Mouse (Mus musculus): ENCODE measurements around the gene Fastk.

Fastk gene

DNA sequence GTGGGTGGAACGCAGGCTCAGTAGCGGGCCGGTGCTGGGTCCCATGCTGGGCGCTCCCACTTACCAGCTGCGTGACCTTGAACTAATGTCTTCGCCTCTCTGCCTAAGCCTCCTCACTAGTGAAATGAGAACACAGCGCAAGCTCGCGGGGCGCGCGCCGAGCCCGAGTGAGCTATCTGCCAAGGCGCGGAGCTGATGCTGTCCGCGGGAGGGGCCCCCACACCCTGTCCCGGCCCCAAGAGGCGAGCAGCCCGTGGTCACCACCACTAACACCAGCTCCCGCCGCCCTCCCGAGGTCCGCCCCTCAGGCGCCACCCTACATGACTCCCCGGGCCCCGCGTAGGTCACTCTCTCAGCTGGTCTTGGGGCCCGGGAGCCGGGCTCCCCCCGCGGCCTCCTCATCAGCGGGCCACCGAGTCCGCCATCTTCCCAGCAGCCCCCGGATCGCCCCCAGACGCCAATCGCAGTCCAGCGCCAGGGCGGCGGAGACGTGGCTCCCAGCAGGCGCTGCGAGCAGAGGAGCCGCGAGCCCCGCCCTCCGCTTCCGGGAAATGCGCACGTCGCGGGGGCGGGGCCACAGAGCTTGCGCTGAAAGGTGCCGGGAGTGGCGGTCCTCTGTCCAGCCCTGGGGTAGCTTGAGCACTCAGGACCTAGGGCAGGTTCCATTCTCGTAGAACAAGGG lies at the start of gene Fastk:
Gene Fastk, minus strand, starts transcription at position 542 of the 682 bp plus-strand sequence.
- peak; percentile 92 for DNase-seq (ENCODE audit: low read depth)

- DNase-seq (ENCODE audit: low read depth): no peak
Measured at GRCm38 (mm10) chr5:24492546-24493285, 47.6 kb upstream of the Fastk start.

- no peak for DNase-seq (ENCODE audit: low read depth)
Measured at GRCm38 (mm10) chr5:24490413-24490920, 45.4 kb upstream of the Fastk start.

GRCm38 (mm10) chr5:24486738-24487137 lies 41.7 kb upstream of the Fastk start:
- DNase-seq (ENCODE audit: low read depth): no peak

GRCm38 (mm10) chr5:24486097-24486496 lies 41.0 kb upstream of the Fastk start:
- DNase-seq (ENCODE audit: low read depth): peak; percentile 80

DNA sequence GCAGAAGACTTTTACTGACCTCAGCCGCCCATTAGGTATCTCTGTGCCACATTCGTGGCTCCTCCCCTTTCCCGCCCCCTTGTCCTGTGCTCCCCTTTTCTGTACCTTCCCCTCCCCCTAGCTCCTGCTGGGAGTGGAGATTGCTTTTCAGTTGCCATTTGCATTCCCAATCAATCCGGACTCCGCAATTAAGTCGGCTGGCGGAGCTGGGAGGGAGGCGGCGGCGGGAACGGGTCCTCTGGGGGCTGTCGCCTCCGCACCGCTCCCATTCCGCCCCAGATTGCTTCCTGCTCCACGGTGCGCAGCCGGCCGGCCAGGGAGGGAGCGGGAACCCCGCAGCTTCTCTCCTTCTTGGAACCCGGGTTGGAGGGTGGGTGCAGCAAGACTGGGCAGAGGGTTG lies 39.9 kb upstream of the Fastk start:
- no peak for DNase-seq (ENCODE audit: low read depth)

- DNase-seq (ENCODE audit: low read depth): peak; percentile 65
Measured at GRCm38 (mm10) chr5:24483326-24483725, 38.2 kb upstream of the Fastk start.

GRCm38 (mm10) chr5:24482247-24483079 lies 37.4 kb upstream of the Fastk start:
- no peak for DNase-seq (ENCODE audit: low read depth)

DNA sequence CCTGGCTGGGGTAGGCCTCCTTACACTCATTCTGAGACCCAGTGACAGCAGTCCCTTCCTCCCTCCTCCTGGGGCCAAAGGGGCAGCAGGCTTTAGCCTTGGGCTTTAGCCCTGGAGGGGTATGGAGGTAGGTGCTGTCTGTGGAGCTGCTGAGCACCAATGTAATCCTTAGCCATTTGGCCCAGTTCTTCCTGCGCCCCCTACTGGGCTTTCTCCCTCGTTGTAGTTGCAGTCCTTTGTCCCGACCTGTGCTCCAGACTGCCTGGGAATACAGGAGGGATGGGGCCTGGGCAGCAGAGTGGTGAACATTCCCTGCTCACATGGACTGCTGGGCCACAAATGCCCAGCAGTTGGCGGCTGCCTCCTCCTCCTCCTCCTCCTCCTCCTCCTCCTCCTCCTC lies 36.6 kb upstream of the Fastk start:
- peak; percentile 41 for DNase-seq (ENCODE audit: low read depth)

- DNase-seq (ENCODE audit: low read depth): no peak
Measured at GRCm38 (mm10) chr5:24477909-24478308, 32.8 kb upstream of the Fastk start.

DNA sequence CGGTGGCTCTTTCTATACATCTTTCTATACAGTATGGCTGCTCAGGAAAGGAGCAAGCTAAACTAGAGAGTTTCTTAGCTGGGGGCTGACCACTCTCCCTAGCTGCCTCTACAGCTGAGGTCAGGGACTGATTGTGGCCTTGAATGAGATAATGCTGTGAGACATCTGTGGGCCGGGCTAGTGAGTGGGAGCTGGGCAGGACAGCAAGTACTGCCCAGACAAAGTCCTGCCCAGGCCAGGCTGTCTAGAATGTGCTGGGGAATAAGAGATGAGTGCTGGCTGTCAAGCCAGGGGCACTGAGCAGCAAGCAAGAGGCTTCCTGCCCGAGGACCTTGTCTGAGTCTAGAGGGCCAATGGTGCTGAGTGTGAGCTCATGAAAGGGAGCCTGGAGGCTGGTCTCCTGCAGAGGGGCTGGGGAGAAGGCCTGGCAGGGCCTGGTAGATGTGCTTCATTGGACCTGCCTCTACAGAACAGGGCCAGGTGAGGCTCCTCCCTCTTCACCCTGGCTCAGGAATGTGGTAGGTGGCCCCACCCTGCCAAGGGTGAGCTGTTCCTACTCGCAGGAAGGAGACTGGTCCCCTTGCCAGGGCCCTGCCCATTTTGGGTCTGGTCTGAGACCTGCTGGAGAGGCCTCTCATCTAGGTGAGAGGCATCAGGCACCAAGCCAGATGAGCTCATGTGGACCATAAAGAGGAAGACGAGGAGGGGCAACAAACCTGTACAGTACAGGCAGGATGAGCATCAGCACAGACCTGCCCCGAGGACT lies 30.6 kb upstream of the Fastk start:
- no peak for DNase-seq (ENCODE audit: low read depth)

- peak; percentile 49 for DNase-seq (ENCODE audit: low read depth)
Measured at GRCm38 (mm10) chr5:24474723-24475261, 29.7 kb upstream of the Fastk start.

GRCm38 (mm10) chr5:24474025-24474722 lies 29.1 kb upstream of the Fastk start:
- DNase-seq (ENCODE audit: low read depth): no peak

- no peak for DNase-seq (ENCODE audit: low read depth)
Measured at GRCm38 (mm10) chr5:24472884-24473619, 28.0 kb upstream of the Fastk start.

- peak; percentile 88 for DNase-seq (ENCODE audit: low read depth)
Measured at GRCm38 (mm10) chr5:24470600-24470999, 25.5 kb upstream of the Fastk start.

GRCm38 (mm10) chr5:24466762-24467161 lies 21.7 kb upstream of the Fastk start:
- no peak for DNase-seq (ENCODE audit: low read depth)

GRCm38 (mm10) chr5:24455613-24456012 lies 10.5 kb upstream of the Fastk start:
- no peak for DNase-seq (ENCODE audit: low read depth)

DNA sequence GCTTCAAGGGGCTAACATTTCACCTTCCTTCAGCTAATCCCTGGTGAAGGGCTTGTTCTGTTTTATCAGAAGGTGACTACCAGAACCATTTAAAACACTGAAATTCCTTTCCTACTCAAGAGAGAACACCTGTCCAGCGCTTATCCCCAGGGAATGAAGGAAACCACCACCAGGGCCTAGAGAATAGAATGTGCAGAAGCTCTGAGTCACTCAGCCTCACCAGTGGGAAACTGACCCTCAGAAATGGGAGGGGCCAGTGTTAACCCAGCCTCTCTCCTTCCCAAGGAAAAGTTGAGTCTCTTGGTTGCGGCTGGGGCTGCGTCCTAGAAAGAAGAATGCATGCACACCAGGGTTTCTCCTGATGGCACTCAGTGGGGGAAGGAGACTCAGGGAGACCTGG lies 10.0 kb upstream of the Fastk start:
- no peak for DNase-seq (ENCODE audit: low read depth)

DNA sequence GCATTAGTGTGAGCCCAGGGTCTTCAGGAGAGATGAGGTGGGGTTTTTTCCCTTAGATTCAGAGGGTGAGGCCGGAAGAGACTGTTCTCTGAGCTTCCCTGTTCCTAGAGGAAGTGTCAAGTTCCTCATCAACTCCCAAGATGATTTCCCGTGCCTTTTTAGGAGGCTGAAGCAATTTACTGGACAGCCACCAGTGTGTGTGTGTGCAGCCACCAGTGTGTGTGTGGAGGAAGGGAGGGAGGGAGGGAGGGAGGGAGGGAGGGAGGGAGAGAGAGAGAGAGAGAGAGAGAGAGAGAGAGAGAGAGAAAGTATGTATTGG lies 8.9 kb upstream of the Fastk start:
- no peak for DNase-seq (ENCODE audit: low read depth)

- no peak for DNase-seq (ENCODE audit: low read depth)
Measured at GRCm38 (mm10) chr5:24453283-24453984, 8.3 kb upstream of the Fastk start.

Measured in naive thymus-derived CD4-positive, alpha-beta T cell, adult 2 months (primary cell).